Mouse (Mus musculus) CD4-positive helper T cell, adult 2 months (primary cell): Measurements from ENCODE around the gene Lsamp.

Source experiments
- DNase-seq: peaks from one replicate; pipeline ENCODE4 v3.0.0-alpha.2; 2012; ENCODE audit warnings: low read depth, missing footprints, low spot score

Gene Lsamp

DNA sequence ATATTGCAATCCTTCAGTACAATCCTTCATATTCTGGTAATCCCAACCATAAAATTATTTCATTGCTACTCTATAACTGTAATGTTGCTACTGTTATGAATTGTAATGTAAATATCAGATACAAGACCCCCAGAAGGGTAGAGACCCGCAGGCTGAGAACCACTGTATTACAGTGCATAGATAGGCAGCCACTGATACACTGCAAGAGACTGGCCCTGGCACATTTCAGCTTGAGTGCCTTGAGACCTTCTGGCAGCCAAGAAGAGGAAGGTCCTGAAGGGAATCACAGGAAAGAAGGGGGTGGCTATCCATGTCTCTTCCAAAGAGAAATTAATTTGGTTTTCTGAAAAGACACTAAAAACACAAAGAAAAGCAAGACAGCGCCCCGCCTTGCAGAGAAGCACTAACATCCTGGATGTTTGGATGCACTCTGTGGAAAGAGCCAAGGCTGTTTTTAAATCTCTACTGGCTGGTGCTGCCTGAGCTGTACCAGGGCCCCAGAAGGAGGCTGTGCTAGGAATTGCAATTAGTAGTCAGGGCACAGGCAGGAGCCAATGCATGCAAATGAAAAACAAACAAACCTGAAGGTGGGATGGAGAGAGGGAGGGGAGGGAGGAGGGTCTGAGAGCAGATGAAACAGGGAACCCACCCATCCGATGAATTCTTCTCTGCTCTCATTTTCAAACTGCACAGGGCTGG lies 1787.4 kb downstream of the Lsamp start:
- no peak for DNase-seq

DNA sequence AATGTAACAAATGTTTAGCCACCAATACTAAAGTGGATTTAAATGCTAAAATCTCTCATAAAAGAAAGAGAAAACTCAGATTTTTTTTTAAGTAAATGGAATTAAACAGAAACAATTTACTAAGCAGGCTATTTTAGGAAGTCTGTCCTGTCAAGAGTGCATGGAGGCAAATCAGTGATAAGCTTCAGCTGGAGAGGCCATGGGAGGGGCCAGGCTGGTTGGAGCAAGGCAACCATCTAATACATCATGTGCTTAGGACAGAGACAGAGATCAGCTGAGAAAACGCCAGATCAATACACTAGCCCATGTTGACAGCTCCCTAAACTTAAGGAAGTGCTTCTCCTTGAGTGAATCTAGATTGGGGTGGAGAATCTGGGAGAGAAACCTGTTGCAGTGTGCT lies 1793.4 kb downstream of the Lsamp start:
- no peak for DNase-seq

DNA sequence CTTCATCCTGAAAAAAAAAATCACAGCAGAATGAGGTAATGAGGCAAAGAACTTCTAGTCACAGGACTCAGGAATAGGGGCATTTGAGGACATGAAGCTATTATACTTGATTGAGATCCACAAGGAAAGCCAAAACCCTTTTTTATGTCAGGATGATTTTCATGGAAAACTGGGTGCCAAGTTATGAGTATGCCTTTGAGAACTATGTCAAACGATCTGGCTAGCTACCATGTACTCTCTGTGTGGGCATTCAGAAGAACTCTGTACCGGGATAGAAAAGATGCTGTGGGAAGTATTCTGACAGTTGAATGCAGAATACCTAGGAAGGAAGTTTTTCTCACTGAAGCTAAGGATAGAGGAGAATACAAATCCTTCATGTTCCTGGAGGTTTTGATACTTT lies 1801.4 kb downstream of the Lsamp start:
- no peak for DNase-seq

DNA sequence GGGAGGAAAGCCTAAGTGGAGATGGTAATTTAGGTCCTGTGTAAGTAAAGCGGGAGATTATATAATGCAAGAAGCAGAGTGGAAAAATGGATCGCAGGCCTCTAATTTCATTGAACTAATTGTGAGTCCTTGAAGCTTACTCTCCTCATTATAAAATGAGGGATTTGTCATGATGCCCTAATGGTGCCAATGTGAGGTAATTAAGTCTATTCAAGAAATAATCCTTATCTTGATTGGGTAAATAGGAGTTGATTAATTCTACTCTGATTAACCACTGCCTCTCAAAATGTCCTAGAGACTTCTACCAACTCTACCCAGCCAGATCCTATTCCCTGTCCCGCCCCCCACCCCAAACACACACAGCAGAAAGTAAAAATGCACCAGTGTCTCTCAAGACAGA lies 1802.5 kb downstream of the Lsamp start:
- no peak for DNase-seq

DNA sequence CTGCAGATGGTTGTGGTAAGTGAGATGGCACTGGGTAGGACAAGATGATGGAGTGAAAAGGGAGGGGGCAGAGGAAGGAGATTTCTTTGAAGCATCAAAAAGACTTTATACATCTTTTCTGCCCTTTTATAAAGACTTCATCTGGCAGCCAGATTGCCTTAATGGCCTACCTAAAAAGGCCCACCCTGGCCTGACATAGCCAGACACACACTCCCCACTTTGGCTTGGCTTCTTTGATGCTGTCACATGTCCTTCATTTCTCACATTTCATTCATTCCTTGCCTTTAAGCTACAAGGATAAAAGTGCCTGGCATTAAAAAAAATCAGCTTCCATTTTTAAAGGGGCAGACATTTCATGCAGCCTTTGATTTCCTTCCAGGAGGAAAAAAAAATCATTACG lies 1803.0 kb downstream of the Lsamp start:
- DNase-seq, result no peak

DNA sequence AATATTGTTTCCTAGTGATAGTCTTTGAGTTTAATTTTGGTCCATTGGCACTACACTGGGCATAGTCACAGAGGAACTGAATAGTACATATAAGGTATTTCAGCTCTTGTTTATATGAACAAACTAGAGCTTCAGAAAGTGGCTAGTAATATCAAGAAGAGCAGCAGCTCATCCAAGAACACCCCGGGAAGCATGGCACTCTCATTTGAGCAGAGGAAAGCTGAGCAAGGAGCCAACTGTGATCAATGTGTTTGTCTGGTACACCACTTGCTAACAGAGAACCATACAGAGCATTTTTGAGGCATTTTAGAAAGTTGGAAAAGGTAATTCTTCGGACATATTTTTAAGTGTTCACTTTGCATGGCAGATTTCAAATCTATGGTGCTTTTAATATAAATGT lies 1805.9 kb downstream of the Lsamp start:
- DNase-seq, result no peak

DNA sequence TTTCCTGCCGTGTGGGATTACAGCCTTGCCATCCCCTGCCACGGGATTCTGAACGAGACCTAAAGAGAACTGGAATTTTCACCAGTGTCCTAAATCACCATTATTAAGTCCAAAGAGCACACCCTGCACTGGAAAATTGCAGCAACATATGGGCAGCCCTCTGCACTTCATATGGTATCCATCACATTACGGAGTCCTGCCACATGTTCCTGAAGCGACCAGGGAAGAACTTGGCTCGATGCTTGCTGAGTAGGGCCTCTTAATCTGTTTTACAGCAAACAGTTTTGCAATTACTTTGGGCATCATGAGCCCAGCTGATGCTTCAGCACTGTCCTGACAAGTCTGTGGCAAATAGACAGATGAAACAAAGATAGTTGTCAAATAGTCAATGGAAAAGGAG lies 1836.2 kb downstream of the Lsamp start:
- no peak for DNase-seq

DNA sequence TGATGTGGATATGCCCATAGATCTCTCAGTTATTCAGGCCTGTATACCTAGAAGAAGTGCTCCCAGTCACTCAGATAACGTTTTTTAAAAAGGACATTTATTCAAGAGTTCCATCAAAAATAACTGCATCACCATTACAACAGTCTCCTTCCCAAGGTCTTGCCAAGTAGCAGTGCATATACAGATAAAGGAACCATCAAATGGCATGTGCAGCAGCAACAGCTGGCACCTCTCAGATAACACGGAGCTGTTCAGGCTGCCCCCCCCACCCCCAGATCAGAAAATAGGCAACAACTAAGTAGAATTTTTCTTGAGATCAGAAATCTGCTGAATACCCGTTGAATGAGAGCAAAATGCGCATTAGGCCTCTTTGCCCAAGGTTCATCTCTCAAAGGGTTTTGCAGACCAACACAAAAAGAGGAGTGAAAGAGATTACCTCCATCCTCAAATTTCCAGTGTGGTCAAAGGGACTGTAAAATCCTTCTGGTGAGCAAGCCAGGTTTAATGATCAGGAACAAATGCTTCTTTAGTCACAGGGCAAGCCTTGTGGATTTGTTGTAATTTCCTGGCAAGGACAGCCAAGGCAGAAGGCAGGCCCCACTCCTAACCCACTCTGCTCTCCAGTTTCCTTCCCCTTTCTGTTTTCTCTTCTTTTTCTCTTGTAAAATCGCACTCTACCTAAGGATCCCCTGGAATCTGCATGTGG lies 1842.9 kb downstream of the Lsamp start:
- no peak for DNase-seq

DNA sequence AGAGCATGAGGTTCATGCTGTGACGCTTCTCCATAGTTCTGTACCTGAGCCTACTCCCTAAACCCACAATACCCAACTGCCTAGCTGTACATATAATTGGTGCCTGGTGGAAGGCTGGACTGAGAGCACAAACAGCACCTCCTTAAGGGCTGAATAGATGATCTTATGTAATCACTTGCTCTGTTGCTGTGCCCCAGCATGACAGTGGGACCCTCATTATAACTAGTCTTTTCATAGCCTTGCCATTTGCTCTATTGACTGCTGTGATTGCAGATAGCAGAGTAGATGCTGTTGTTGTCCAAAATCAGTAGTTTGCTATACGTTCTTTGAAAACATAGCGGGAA lies 1843.4 kb downstream of the Lsamp start:
- DNase-seq, result no peak

DNA sequence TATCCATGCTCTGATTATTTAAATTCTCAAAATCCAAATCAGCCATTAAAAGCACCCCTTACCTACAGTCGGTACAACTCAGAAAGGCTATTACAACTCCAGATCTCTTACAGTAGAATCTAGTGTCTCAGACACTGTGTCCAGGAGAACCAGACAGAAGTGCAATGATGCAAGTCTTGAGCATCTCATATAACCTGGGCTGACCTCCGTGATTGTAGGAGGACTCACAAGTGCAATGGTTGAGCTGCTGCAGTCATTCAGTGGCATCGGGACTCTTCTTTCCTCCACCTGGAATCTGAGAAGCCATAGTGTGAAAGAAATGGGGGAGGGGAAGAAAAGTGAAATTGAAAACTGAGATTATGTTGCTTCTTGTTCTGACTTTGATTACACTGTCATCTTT lies 1850.5 kb downstream of the Lsamp start:
- no peak for DNase-seq

DNA sequence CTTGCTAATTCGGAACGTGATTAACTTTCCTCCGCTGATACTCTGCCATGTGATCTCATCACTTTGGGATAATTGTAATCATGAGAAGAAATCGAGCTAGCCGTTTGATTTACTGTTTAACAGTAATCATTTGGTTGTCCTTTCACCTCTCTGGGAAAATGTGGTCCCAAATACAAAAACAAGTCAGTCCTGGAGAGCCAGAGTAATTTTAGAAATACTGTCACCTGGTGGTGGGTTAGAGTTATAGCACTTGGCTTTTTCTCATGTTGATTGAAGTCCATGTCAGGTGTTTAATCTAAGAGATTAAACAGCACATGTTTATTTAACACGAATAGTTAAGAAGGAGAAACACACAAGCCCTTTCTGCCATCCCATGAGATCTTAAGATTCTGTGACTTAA lies 1851.6 kb downstream of the Lsamp start:
- DNase-seq, result no peak

DNA sequence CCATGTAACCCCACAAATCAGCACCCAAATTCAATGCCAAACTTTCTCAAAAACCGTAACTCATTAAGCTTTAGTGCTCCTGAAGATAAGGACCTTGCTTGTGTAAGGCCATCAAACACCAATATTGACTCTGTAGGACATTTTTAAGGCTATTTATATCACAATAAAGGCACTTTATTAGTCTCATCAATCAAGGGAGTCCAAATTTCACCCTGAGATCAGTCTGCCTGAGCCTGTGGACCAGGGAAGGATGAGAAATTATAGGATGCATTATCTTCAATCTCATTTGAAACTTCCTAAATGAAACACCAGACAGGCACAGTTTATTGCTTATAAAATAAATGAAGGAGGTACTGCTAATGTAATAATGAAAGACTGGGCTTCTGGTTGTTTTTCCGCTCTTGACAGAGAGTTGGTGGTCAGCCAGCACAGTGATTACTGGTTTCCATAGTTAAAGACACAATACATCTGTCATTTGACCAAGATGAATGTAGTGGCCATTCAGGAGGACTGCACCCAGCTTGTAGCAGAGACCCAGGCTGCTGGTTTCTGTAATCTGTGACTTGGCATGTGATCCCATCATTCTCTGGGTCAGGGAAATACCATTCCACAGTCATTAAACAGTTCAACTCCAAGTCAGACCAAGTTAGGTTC lies 1855.7 kb downstream of the Lsamp start:
- DNase-seq, result no peak

DNA sequence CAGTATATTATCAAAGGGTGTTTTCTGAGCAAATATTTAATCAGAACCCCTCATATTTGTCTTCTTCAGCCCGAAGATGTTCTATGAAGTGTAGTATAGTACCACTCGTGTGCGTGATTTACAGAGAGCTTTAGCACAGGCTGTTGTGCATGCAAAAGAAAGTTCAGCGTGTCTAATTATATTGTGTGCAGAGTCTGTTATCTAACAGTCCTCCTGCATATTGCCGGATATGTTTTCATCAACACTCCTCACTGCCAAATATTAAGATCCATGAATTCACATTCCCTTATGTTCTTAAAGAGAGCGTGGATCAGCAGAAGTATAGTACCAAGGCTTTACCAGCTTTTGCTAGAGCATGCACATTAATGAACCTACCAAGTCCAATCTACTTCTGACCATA lies 1862.7 kb downstream of the Lsamp start:
- DNase-seq, result no peak

DNA sequence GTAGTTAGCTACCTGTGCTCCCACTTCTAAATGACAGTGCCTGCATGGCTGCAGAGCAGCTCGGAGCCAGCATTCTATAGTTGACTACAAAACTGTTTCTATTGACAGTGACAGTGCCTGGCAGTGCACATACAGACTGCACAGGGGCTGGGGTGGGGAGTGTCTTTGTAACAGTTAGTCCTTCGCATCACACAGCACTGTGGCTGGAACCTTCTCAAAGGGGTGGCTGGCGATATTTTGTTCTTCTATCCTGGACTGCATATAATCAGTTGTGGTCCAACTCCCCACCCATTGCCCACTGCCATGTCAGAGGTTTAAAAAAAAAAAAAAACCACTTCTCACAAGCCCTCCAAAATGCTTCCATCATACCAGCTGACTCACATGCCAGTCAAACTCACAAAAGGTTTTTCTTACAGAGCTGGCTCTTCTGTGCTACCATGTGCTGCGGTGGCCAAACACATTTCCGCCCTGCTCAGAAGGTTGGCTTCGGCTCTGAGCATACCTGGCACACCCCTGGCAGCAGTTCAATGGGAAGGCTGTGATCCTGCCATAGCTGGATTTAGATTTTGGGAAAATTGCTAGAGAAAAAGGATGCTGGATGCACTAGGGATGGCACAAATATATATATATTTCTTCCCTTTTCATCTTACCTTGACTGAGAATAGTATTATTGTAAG lies 1887.9 kb downstream of the Lsamp start:
- DNase-seq, result no peak

DNA sequence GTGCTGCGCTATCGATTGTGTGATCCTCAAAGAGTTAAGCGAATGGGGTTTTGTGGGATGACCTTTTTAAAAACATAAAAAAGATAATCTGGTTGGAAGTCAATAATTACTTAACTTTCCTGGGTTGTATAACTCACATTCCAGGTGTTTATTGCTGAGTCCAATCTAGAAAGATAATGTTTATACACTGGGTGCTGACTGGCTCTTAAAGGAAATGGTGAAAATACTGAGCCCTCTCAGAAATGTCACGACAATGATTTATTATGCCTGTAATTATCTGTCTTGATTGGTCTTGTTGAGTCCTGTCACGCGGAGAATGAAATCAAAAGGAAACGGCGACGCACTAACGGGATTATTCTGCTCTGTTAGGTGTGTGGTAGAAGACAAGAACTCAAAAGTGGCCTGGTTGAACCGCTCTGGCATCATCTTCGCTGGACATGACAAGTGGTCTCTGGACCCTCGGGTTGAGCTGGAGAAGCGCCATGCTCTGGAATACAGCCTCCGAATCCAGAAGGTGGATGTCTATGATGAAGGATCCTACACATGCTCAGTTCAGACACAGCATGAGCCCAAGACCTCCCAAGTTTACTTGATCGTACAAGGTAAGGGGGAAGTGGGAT lies 1904.5 kb downstream of the Lsamp start:
- no peak for DNase-seq

DNA sequence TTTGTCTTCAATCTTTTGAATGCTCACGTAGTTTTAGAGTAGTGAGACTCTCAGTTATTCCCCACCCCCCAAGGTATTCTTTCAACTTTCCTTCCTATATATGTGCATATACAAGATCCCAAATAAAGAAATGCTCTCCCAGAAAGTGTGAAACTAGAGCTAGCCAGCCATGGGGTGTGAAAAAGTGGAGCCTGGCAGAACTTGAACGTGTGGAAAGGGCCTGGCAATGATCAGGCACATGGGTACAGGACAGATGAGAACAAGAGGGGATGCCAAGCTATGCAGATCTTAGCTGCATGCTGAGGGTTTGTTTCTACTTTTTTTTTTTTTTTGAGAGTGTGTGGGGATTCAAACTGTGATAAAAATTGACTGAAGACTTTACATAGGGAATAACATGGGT lies 1916.6 kb downstream of the Lsamp start:
- DNase-seq, result no peak

DNA sequence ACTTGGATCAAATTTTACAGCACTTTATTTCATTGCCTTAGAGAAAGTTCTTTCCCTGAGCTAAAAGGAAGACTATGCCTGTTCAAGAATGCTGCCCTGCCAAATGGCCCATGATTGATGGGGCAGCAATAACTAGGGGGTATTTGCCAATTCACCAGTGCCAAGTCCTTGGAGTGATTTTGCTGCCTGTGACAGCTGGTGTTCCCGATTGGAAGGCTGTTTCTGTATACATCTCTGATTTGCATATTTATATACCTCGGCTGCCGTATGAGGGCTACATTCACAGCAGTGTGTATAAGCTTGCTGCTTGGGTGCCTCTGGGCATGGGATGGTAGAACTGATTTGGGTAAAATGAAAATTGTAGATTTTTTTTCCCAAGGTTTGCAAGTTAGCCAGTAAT lies 1919.5 kb downstream of the Lsamp start:
- DNase-seq, result no peak

DNA sequence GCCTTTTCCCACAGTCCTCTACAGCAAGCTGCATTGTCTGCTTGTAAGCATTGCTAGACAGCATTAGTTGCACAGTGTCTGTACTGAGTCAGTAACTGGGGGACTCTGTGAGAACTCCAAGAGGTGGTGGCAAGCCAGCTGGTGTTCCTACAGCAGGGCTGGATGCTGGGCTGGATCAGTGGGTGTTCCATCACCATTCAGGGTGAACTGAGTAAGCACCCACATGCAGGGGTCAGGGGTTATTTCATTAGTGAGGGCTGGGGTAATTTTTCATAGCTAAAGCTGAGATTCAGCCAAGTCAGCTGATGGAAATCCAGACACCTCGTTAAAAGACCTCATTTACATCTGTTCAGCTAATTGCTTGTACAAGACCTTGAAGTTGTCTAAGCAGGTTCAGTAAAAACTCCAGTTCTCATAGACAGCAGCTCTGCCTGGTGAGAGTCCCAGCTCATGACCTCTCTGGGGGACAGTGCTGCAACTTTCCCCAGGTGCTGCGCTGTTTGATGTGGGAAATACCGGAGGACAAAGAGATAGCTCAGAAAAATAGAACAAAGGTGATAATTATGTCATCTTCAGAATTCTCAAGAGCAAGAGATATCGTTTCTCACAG lies 1928.5 kb downstream of the Lsamp start:
- no peak for DNase-seq

DNA sequence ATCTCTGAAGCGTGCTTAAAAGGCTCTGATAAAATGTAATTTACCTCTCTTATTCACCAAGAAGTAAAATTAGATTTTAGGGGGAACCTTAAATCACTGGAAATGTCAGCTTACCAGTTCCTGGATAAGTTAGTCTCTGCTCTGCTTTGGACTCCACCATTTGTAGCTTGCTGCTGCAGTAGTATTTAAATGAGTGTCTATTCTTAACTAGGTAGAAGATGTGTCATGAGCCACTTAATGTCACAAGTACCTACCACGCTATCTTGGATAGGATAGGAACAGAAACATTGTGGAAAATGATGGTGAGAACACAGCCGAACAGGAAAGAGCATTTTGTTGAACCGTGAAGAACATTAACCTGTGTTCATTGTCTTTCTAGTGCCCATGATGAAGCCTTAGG lies 1929.2 kb downstream of the Lsamp start:
- no peak for DNase-seq

DNA sequence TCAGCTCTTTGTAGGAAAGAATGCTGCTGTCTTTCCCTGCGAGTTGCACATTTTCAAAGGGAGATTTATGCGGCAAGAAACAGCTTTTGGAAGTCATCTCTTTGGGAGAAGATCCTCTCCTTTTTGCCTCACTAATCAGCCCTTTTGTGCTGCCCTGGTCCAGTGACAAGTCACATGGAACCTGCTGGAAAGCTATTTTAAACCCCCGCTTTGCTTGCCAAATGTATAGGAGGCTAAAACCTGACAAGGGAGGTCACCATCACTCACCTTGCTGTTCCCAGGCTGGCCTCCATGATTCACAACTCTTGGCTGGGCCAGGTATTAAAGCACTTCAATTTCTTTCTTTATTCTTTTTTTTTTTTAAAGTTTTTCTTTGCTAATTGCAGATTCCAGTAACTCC lies 1932.2 kb downstream of the Lsamp start:
- DNase-seq, result no peak

DNA sequence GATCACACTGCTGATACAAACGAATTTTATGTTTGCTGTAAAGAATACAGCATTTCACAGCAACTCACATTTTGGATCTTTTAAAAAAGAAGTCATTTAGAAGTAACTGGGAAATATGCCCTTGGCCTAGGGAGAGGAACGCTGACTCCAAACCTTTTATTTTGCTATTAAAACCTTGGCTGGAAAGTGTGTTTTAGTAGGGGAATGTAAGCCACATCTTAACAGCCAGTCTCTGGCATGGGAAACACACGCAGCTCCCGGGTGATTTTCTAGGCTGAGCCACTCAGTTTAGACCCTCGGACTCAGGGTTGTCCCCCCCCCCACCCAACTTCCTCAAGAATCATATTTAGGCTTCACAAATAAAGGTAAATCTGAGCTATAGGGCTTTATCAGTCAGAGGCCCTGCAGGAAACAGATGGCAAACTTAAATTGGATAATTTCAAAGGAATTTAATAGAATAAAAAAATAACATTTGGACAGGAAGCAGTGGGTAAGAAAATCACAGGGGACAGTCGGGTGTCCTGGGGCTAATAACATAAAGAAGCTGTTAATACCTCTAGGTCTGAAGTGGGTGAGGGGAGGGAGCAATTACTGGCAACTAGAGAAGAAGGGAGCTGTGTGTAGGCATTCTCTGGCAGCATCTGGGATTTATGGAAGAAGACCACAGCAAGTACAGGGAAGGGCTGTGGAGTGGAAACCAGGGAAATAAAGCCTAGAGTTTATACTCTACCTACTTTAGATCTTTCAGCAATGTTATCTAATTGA lies 1933.1 kb downstream of the Lsamp start:
- DNase-seq, result no peak
